Comparison of ENCODE assay signal across 10 mouse cellular contexts in the genomic region with DNA sequence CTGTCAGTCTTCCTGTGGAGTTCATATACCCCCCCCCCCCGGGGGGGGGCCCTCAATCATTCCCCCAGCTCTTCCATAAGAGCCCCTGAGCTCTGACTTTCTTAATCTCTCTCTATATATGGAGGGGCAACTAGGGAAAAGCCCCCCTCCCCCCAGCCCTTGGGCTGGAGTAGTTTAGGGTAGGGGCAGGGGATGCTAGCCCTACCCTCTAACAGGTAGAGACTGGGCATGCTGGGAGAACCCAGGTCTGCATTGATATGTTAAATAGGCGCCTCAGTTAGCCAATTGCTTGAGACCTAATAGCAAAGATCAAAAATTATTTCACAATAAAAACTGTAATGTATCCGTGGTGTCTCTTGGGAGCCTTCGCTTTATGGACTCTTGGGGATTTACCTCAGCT. TPM values are rescaled to one million over a fixed set of nuclear protein-coding genes. Genes with fewer than 3 reads are reported as not detected.
DNase-seq lines count a peak whose midpoint lies in the region; ATAC-seq and TF ChIP-seq lines count a peak whose summit lies in the region.
"Had no signal": no experiment of that assay in that cellular context is flagged by ENCODE, and none has a peak within 500 bp of the region (broad histone marks: within the 10 kb centered on the region; RNA-seq: fewer than 3 reads in every experiment).

No protein-coding gene starts in this region.

- peak overlapping the region; percentile 65; the same call in 1 of the 2 replicates for H3K4me3 ChIP-seq in lung, embryonic 15.5 days
- H3K4me3 ChIP-seq in forebrain, embryonic 16.5 days (replicated peaks; ENCODE audit: low read length), result no peak overlapping the region
- H3K4me3 ChIP-seq in liver, embryonic 13.5 days (replicated peaks), result peak overlapping the region; percentile 72
- no peak overlapping the region for H3K4me3 ChIP-seq in stomach, postnatal 0 days (ENCODE audit: low read depth, low read length)

- WGBS in lung, embryonic 15.5 days, result 46% methylated on average over 4 of the region's 4 CpGs
- 45% methylated on average over 4 of the region's 4 CpGs for WGBS in forebrain, embryonic 16.5 days
- WGBS in liver, embryonic 13.5 days (ENCODE audit: insufficient replicate concordance), result 43% methylated on average over 4 of the region's 4 CpGs
- 55% methylated on average over 4 of the region's 4 CpGs for WGBS in stomach, postnatal 0 days

- TF ChIP-seq EP300 in stomach, postnatal 0 days (optimal IDR thresholded peaks at IDR 0.05), result no peak

- peaks cover 15% of the 10 kb centered on the region for H3K4me1 ChIP-seq in lung, embryonic 15.5 days
- H3K4me1 ChIP-seq in forebrain, embryonic 16.5 days (replicated peaks; ENCODE audit: control insufficient read depth, insufficient read depth, low read length), result peaks cover 17% of the 10 kb centered on the region
- H3K4me1 ChIP-seq in liver, embryonic 13.5 days (replicated peaks), result peaks cover 13% of the 10 kb centered on the region
- H3K4me1 ChIP-seq in stomach, postnatal 0 days (replicated peaks; ENCODE audit: control insufficient read depth, insufficient read depth), result no peaks in the 10 kb centered on the region

- H3K4me2 ChIP-seq in lung, embryonic 15.5 days, result peak overlapping the region; percentile 87
- H3K4me2 ChIP-seq in forebrain, embryonic 16.5 days (ENCODE audit: low read length), result peak overlapping the region; percentile 73; the same call in 1 of the 2 replicates
- H3K4me2 ChIP-seq in liver, embryonic 13.5 days, result peak overlapping the region; percentile 72; the same call in 1 of the 2 replicates
- peak overlapping the region; percentile 63; the same call in 1 of the 2 replicates for H3K4me2 ChIP-seq in stomach, postnatal 0 days (replicated peaks; ENCODE audit: low read depth)

- no peak for DNase-seq in lung, postnatal 4 days
- no peak for DNase-seq in liver, embryonic 13.5 days
- DNase-seq in stomach, postnatal 0 days (ENCODE audit: low spot score), result no peak
- DNase-seq in right cerebral cortex, postnatal 36 days (ENCODE audit: low spot score in 2 of 2), result no peak
- DNase-seq: kidney, adult 9 months; lung, postnatal 36 days had no signal

- H3K9me3 ChIP-seq in lung, embryonic 15.5 days, result no peaks in the 10 kb centered on the region
- H3K9me3 ChIP-seq in forebrain, embryonic 16.5 days (ENCODE audit: control insufficient read depth, low read length), result no peaks in the 10 kb centered on the region
- no peaks in the 10 kb centered on the region for H3K9me3 ChIP-seq in liver, embryonic 13.5 days (replicated peaks)
- no peaks in the 10 kb centered on the region for H3K9me3 ChIP-seq in stomach, postnatal 0 days (ENCODE audit: control insufficient read depth, low read length)

- H3K9ac ChIP-seq in lung, embryonic 15.5 days, result no peak overlapping the region
- H3K9ac ChIP-seq in forebrain, embryonic 16.5 days (replicated peaks; ENCODE audit: low read depth, low read length), result no peak overlapping the region
- H3K9ac ChIP-seq in liver, embryonic 13.5 days, result no peak overlapping the region; the same call in 1 of the 2 replicates
- H3K9ac ChIP-seq in stomach, postnatal 0 days (ENCODE audit: low read length), result no peak overlapping the region

- no peak for TF ChIP-seq CTCF in stomach, postnatal 0 days (IDR thresholded peaks at IDR 0.05; ENCODE audit: low read depth)

- ATAC-seq in lung, embryonic 15.5 days (ENCODE audit: borderline replicate concordance, extremely low read depth, low FRiP score, low TSS enrichment), result peak; percentile 19
- ATAC-seq in forebrain, embryonic 16.5 days, result no peak; the same call in 1 of the 2 replicates
- ATAC-seq in liver, embryonic 13.5 days (ENCODE audit: low read depth), result no peak
- no peak; the same call in 1 of the 2 replicates for ATAC-seq in stomach, postnatal 0 days (ENCODE audit: low FRiP score, low TSS enrichment)
- ATAC-seq in CD4-positive, CD25-positive, alpha-beta regulatory T cell, adult 4 months, result no peak

- H3K36me3 ChIP-seq in lung, embryonic 15.5 days, result no peaks in the 10 kb centered on the region
- H3K36me3 ChIP-seq in forebrain, embryonic 16.5 days (ENCODE audit: control insufficient read depth, insufficient read depth), result no peaks in the 10 kb centered on the region
- no peaks in the 10 kb centered on the region for H3K36me3 ChIP-seq in liver, embryonic 13.5 days
- no peaks in the 10 kb centered on the region for H3K36me3 ChIP-seq in stomach, postnatal 0 days (ENCODE audit: control insufficient read depth, insufficient read depth, low read length)

- no peak overlapping the region for H3K27ac ChIP-seq in lung, embryonic 15.5 days
- no peak overlapping the region for H3K27ac ChIP-seq in forebrain, embryonic 16.5 days (ENCODE audit: low read length)
- no peak overlapping the region for H3K27ac ChIP-seq in liver, embryonic 13.5 days
- H3K27ac ChIP-seq in stomach, postnatal 0 days (replicated peaks), result no peak overlapping the region

- H3K27me3 ChIP-seq in lung, embryonic 15.5 days, result no peaks in the 10 kb centered on the region
- no peaks in the 10 kb centered on the region for H3K27me3 ChIP-seq in forebrain, embryonic 16.5 days (replicated peaks; ENCODE audit: control insufficient read depth, insufficient read depth, low read length)
- no peaks in the 10 kb centered on the region for H3K27me3 ChIP-seq in liver, embryonic 13.5 days
- no peaks in the 10 kb centered on the region for H3K27me3 ChIP-seq in stomach, postnatal 0 days (ENCODE audit: control insufficient read depth, insufficient read depth, low read length)

RNA-seq across cellular contexts. Expression of gene Rabl2, which starts 0.8 kb away (rescaled TPM):
- 45.9 and 46.2 TPM in 2 replicates for polyA plus RNA-seq in lung, embryonic 15.5 days (2015; fragmentation: Nextera tagmentation; extraction: Ambion mirVana)
- 53.6 and 64.4 TPM in 2 replicates for polyA plus RNA-seq in forebrain, embryonic 16.5 days (2015; fragmentation: Nextera tagmentation; extraction: Ambion mirVana)
- polyA plus RNA-seq in liver, embryonic 13.5 days (2015; fragmentation: Nextera tagmentation; extraction: Ambion mirVana), result 7.1 and 9.1 TPM in 2 replicates
- polyA plus RNA-seq in stomach, postnatal 0 days (2015; fragmentation: Nextera tagmentation; extraction: Ambion mirVana), result 13.4 and 14.2 TPM in 2 replicates
- polyA plus RNA-seq in CD4-positive, CD25-positive, alpha-beta regulatory T cell, adult 4 months (2017; shearing (Covaris generic)), result 1 to 10 TPM; 1.3 to 2.2 TPM

RNA-seq across cellular contexts. Expression of gene Acr, which starts 24.4 kb away (rescaled TPM):
- polyA plus RNA-seq in lung, embryonic 15.5 days (2015; fragmentation: Nextera tagmentation; extraction: Ambion mirVana), result 0.10 and 0.20 TPM in 2 replicates
- 0.92 and 2.3 TPM in 2 replicates for polyA plus RNA-seq in forebrain, embryonic 16.5 days (2015; fragmentation: Nextera tagmentation; extraction: Ambion mirVana)
- 0.06 TPM in 1 of 2 replicates, not detected in the other for polyA plus RNA-seq in liver, embryonic 13.5 days (2015; fragmentation: Nextera tagmentation; extraction: Ambion mirVana)
- polyA plus RNA-seq in stomach, postnatal 0 days (2015; fragmentation: Nextera tagmentation; extraction: Ambion mirVana), result 0.08 TPM in 1 of 2 replicates, not detected in the other
- not detected for polyA plus RNA-seq in CD4-positive, CD25-positive, alpha-beta regulatory T cell, adult 4 months (2017; shearing (Covaris generic))
- polyA plus RNA-seq: Patski had no signal

Comparison
In these comparisons a context has a peak if more than half of its experiments do, and no peak if none do; other contexts are left out.
1. H3K4me3 ChIP-seq: peak in lung, embryonic 15.5 days (single experiment) and liver, embryonic 13.5 days (single experiment); none in forebrain, embryonic 16.5 days (single experiment) and stomach, postnatal 0 days (single experiment).
2. Peak in every context shown above with its lines, with median percentiles within 50 percentile points of each other: H3K4me2 ChIP-seq.